Mouse (Mus musculus) lung, postnatal 36 days (tissue): Measurements from ENCODE around the gene Fry.
"Not testable (repeated sequence)": the region's sequence is repeated elsewhere in the genome, so short reads cannot be mapped to it uniquely, and the experiment has no call there.

Source experiments
- DNase-seq: peaks from one replicate; pipeline ENCODE4 v3.0.0; 2022; ENCODE audit warnings: mixed read lengths

Fry gene

GRCm38 (mm10) chr5:150468431-150468830 lies 350.0 kb downstream of the Fry start:
- DNase-seq = peak; percentile 76

DNA sequence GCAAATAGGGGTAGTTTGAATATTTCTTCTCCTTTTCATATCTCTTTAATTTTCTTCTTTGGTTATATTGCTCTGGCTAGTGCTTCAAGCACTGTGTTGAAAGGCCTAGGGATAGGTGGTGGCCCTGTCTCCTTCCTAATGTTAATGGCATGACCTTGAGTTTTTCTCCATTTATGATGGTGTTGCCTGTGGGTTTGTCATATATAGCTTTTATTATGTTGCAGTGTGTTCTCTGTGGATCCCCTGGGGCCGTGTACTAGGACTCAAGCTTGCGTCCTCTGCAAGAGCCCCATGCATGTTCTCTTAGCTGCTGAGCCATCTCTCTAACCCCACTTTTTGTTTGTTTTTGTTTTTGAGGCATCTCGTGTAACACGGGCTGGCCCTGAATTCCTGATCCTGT lies 358.9 kb downstream of the Fry start:
- DNase-seq = no peak

DNA sequence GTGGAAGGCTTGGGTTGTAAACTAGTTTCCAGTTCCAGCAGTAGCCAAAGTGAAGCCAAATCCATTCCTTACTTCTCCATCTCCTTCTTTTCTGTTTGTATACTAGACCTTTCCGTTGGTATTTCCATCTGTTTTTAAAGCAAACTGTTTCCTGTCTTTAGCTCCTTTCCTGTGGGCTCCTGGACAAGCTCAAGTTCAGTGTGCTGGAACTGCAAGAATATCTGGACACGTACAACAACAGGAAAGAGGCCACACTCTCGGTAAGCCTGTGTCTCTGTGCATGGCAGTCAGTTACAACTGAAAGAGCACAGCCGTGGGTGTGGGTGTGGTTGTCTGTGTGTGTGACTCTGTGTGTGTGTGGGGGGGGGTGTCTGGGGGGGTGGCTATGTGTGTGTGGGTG lies 360.2 kb downstream of the Fry start:
- peak; percentile 61 for DNase-seq

- peak; percentile 81 for DNase-seq
These were observed 366.8 kb downstream of the Fry start for GRCm38 (mm10) chr5:150485198-150485597.

DNA sequence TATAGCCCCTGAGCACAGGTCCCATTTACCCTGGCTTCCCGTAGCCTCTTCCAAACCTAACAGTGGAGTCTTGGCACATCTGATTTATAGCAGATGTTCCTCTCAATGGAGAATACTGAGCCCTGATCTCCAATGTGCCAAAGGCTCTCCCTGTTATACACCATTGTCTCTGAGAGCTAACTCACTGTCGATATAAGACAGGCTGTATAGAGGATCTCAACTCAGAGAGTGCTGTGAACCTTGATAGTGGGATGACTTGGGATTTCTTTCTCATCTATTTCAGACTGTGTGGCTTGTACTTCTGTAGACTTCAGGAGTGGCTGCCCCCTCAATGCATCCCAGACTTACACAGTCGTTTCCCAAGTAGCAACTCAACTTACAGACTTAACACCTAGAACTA lies 371.8 kb downstream of the Fry start:
- no peak for DNase-seq

GRCm38 (mm10) chr5:150490821-150491220 lies 372.4 kb downstream of the Fry start:
- no peak for DNase-seq

DNA sequence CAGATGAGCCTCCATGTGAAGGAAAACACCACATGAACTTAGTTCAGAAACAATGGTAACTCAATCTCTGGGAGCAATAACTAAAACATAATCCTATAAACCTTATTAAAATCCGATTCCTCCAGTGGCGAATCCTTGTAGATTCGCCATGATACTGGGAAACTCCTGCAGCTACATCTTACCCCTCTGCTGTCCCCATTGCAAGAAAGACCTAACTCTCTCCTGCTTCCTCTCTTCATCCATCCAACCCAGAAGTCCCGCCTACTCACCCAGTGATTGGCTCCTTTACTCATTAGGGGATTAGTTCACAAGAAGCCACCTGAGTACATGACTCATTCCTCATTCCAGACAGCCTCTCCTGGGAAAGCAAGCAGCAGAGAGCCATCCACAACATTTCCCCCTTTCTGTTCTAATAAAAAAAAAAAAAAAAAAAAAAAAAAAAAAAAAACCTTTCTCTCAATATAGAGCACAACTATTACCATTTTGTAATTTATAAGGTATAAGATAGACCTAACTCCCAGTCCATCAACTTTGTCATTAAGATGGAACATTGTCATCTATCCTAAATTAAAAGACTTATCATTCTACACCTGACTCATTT lies 373.2 kb downstream of the Fry start:
- not testable (repeated sequence) for DNase-seq

GRCm38 (mm10) chr5:150495792-150496191 lies 377.3 kb downstream of the Fry start:
- DNase-seq = peak; percentile 69

GRCm38 (mm10) chr5:150510451-150511225 lies 392.2 kb downstream of the Fry start:
- DNase-seq = no peak

GRCm38 (mm10) chr5:150513264-150513663 lies 394.8 kb downstream of the Fry start:
- DNase-seq = no peak

DNA sequence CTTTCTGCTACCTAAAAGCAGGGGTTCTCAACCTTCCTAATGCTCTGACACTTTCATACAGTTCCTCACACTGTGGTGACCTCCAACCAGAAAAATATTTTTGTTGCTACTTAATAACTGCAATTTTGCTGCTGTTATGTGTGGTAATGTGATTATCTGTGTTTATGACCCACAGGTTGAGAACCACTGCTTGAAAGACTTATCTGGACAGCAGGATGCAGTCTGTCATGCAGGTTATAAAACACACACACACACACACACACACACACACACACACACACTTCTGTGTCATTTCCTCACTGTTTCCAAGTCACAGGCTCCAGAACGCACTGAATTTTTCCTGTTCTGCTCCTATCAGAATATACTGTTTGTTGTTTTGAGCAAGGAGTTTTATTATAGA lies 395.6 kb downstream of the Fry start:
- DNase-seq = no peak

- DNase-seq = no peak
These were observed 399.6 kb downstream of the Fry start, which contains the start of gene Zar1l for GRCm38 (mm10) chr5:150518064-150518463. Gene Zar1l, minus strand, starts transcription at chr5:150518164.

DNA sequence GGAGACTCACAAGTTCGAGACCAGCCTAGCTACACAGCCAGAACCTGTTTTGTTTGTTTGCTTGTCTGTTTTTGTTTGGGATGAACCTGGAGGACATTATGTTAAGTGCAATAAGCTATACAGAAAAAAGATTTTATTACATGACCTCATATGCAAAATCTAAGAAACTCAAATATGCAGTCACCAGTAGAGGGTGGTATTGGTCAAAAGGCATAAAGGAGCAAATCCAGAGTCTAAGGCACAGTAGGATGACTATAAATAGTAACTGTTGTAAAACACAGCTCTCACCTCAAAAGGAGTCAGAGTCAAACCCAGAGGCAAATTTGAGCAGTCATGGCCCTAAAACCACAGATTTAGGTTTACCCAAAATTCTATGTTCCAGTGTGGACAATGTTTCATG lies 401.1 kb downstream of the Fry start:
- peak; percentile 65 for DNase-seq

- DNase-seq = peak; percentile 92
These were observed 403.8 kb downstream of the Fry start, which contains the start of gene Brca2 for GRCm38 (mm10) chr5:150521937-150522866. Gene Brca2, plus strand, starts transcription at chr5:150522630.

- DNase-seq = peak; percentile 10
These were observed 404.4 kb downstream of the Fry start for GRCm38 (mm10) chr5:150522867-150523234.

DNA sequence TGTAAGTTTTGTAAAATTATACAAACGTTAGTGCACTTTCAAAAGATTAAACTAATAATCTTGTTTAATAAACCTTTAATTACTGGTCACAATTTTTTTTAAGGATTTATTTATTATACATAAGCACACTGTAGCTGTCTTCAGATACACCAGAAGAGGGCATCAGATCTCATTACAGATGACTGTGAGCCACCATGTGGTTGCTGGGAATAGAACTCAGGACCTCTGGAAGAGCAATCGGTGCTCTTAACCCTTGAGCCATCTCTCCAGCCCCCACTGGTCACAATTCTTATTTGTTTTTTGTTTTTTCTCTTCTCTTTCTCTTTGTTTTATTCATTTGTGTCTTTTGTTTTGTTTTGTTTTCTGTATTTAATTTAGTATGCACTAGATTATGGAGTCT lies 406.8 kb downstream of the Fry start:
- no peak for DNase-seq

- no peak for DNase-seq
These were observed 422.9 kb downstream of the Fry start for GRCm38 (mm10) chr5:150541302-150541701.

DNA sequence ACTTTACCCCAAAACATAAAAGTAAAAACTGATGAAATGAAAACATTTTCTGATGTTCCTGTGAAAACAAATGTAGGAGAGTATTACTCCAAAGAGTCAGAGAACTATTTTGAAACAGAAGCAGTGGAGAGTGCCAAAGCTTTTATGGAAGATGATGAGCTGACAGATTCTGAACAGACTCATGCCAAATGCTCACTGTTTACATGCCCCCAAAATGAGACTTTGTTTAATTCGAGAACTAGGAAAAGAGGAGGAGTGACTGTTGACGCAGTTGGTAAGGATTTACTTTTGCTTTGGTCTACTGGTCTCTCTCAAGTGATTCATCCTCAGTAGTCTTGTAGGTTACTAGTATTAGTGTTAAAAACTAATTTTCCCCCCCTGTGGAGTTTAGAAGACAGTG lies 424.7 kb downstream of the Fry start:
- peak; percentile 3 for DNase-seq
